Mouse (Mus musculus) lung, postnatal 0 days (tissue): ENCODE measurements around the gene Rybp. TPM values are rescaled to one million over a fixed set of nuclear protein-coding genes. Genes with fewer than 3 reads are reported as not detected.
A peak's percentile ranks its signal among the peaks of the same experiment; 100 is the strongest.

Source experiments
- ATAC-seq: fragments of 200-750 bp; cut with Nextera tagmentation; 2 replicates; pipeline ENCODE4 v1.8.0; 2017; ENCODE audit warnings: moderate library complexity
- DNase-seq: peaks from one replicate; pipeline ENCODE4 v3.0.0-alpha.2; 2016; ENCODE audit warnings: low spot score
- H3K27ac ChIP-seq: fragments of 300-500 bp; sonication (generic); 2 replicates; pipeline ENCODE4 v1.5.1; 2014; ENCODE audit warnings: antibody characterized with exemption, mild to moderate bottlenecking, low read length, mixed read lengths
- H3K27me3 ChIP-seq: fragments of 300-500 bp; sonication (generic); replicated peaks from 2 replicates; pipeline ENCODE4 v1.6.1; 2014; ENCODE audit warnings: low read length, mixed read lengths; ENCODE audit not compliant: insufficient read depth
- H3K36me3 ChIP-seq: fragments of 300-500 bp; sonication (generic); 2 replicates; pipeline ENCODE4 v1.6.1; 2014; ENCODE audit warnings: low read length, mixed read lengths; ENCODE audit not compliant: insufficient read depth
- H3K4me1 ChIP-seq: fragments of 300-500 bp; sonication (generic); 2 replicates; pipeline ENCODE4 v1.6.1; 2014; ENCODE audit warnings: antibody characterized with exemption, low read depth, low read length, mixed read lengths; ENCODE audit not compliant: insufficient read depth
- H3K4me2 ChIP-seq: fragments of 300-500 bp; sonication (generic); replicated peaks from 2 replicates; pipeline ENCODE4 v1.6.1; 2014; ENCODE audit warnings: low read depth, mild to moderate bottlenecking, low read length, moderate library complexity, mixed read lengths
- H3K4me3 ChIP-seq: fragments of 300-500 bp; sonication (generic); 2 replicates; pipeline ENCODE4 v1.5.1; 2014; ENCODE audit warnings: low read depth, low read length
- H3K9ac ChIP-seq: fragments of 300-500 bp; sonication (generic); replicated peaks from 2 replicates; pipeline ENCODE4 v1.6.1; 2014; ENCODE audit warnings: low read depth, mild to moderate bottlenecking
- H3K9me3 ChIP-seq: fragments of 300-500 bp; sonication (generic); 2 replicates; pipeline ENCODE4 v1.6.1; 2016; ENCODE audit warnings: low read length, mixed read lengths
- CTCF ChIP-seq: IDR thresholded peaks from 2 replicates; pipeline ENCODE4 v1.5.1; 2016; ENCODE audit warnings: antibody characterized with exemption, mild to moderate bottlenecking
- EP300 ChIP-seq: IDR thresholded peaks from 2 replicates; pipeline ENCODE4 v1.6.1; 2016; ENCODE audit warnings: antibody characterized with exemption, mild to moderate bottlenecking, control low read depth
- WGBS: fragments of 180-500 bp; shearing (Covaris S2); extraction: QIAGEN DNeasy Blood & Tissue Kit; methylation state at CpG from one replicate; pipeline ENCODE4 v1.1.7; 2014; 5-methylcytosine and 5-hydroxymethylcytosine counted together
- polyA plus RNA-seq: library from polyadenylated mRNA; unstranded; fragments of >200 nt; fragmentation: Nextera tagmentation; extraction: Ambion mirVana; gene quantifications from 2 replicates; pipeline ENCODE4 v1.2.1, GENCODE M21; 2015

The Rybp gene
- polyA plus RNA-seq, 1 experiment from 2014 or later: 16.6 TPM

- no peak overlapping the region for H3K4me3 ChIP-seq
- no peak for TF ChIP-seq CTCF
- TF ChIP-seq EP300: no peak
- no peak overlapping the region for H3K4me2 ChIP-seq
- no peaks in the 10 kb centered on the region for H3K9me3 ChIP-seq
- no peak overlapping the region for H3K27ac ChIP-seq
- 49% methylated on average over 3 of the region's 3 CpGs for WGBS
- no peaks in the 10 kb centered on the region for H3K36me3 ChIP-seq
- H3K4me1 ChIP-seq: peaks cover 4% of the 10 kb centered on the region
- no peak for DNase-seq
- H3K27me3 ChIP-seq: no peaks in the 10 kb centered on the region
- H3K9ac ChIP-seq: no peak overlapping the region
- ATAC-seq: no peak
These were observed 103.9 kb downstream of the Rybp start for GRCm38 (mm10) chr6:100183344-100183743.

GRCm38 (mm10) chr6:100180883-100181262, 106.4 kb downstream of the Rybp start:
- no peaks in the 10 kb centered on the region for H3K9me3 ChIP-seq
- no peak overlapping the region for H3K9ac ChIP-seq
- WGBS: 32% methylated on average over 4 of the region's 4 CpGs
- no peaks in the 10 kb centered on the region for H3K36me3 ChIP-seq
- no peak overlapping the region for H3K4me3 ChIP-seq
- no peaks in the 10 kb centered on the region for H3K27me3 ChIP-seq
- ATAC-seq (peak; percentile 59), DNase-seq (peak; percentile 49)
- no peak for TF ChIP-seq CTCF
- no peak for TF ChIP-seq EP300
- H3K4me1 ChIP-seq: peaks cover 4% of the 10 kb centered on the region
- H3K27ac ChIP-seq: 0 out of 2 replicates have a peak overlapping the region, but pooled peaks have one; percentile 3
- H3K4me2 ChIP-seq: no peak overlapping the region

GRCm38 (mm10) chr6:100180213-100180882, 106.9 kb downstream of the Rybp start:
- Histone ChIP-seq H3K9me3 (no peaks in the 10 kb centered on the region), H3K4me3 (no peak overlapping the region), H3K27me3 (no peaks in the 10 kb centered on the region), H3K4me1 (peaks cover 4% of the 10 kb centered on the region), H3K9ac (no peak overlapping the region), H3K36me3 (no peaks in the 10 kb centered on the region), H3K27ac (peak overlapping the region; percentile 3; the same call in 1 of the 2 replicates), H3K4me2 (no peak overlapping the region)
- TF ChIP-seq CTCF (no peak), EP300 (0 out of 2 replicates have a peak, but pooled peaks have one; percentile 10)
- peak; percentile 65 for DNase-seq
- peak; percentile 51 for ATAC-seq
- WGBS: 50% methylated on average over 4 of the region's 4 CpGs

GRCm38 (mm10) chr6:100178830-100179229, 108.5 kb downstream of the Rybp start:
- Histone ChIP-seq H3K27me3 (no peaks in the 10 kb centered on the region), H3K4me1 (peaks cover 4% of the 10 kb centered on the region), H3K36me3 (no peaks in the 10 kb centered on the region), H3K9me3 (no peaks in the 10 kb centered on the region), H3K9ac (no peak overlapping the region), H3K4me2 (no peak overlapping the region), H3K27ac (no peak overlapping the region), H3K4me3 (no peak overlapping the region)
- TF ChIP-seq EP300: no peak
- no peak for TF ChIP-seq CTCF
- WGBS: 46% methylated on average over 3 of the region's 3 CpGs
- DNase-seq (no peak), ATAC-seq (no peak)
